Mouse (Mus musculus): ENCODE data around the gene Mis18a. TPM values are rescaled to one million over a fixed set of nuclear protein-coding genes. Genes with fewer than 3 reads are reported as not detected.

Mis18a gene
- polyA plus RNA-seq, 1 experiment from 2014 or later, result 27.2 TPM

DNA sequence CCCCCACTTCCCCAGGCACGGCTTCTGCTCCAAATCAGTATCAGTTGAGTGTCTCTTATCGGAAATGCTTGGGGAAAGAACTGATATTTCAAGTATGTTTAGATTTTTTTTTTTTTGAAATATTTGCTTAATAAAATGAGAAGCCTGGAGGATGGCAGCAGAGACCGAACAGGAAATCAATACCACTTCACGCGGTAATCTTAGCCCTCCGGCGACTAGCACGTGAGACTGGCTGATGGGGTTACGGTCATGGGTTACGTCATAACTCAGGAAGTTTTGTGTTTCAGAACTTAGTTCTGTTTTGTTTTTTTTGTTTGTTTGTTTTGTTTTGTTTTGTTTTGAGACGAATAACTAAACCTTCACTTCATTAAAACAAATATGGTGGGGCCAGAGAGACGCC is 16.9 kb downstream of the Mis18a start:
- no peak overlapping the region for H3K4me3 ChIP-seq (ENCODE audit: low read depth, low read length)
- peak overlapping the region; percentile 21 for H3K4me2 ChIP-seq (replicated peaks; ENCODE audit: low read depth)
- H3K27me3 ChIP-seq (ENCODE audit: control insufficient read depth, insufficient read depth, low read length), result no peaks in the 10 kb centered on the region
- 0 out of 2 replicates have a peak, but pooled peaks cover 3% of the 10 kb centered on the region for H3K4me1 ChIP-seq (replicated peaks; ENCODE audit: control insufficient read depth, insufficient read depth)
- WGBS, result 52% methylated on average over 12 of the region's 12 CpGs
- ATAC-seq (ENCODE audit: low FRiP score, low TSS enrichment) (no peak), DNase-seq (ENCODE audit: low spot score) (no peak)
- no peaks in the 10 kb centered on the region for H3K9me3 ChIP-seq (ENCODE audit: control insufficient read depth, low read length)
- no peak overlapping the region for H3K9ac ChIP-seq (ENCODE audit: low read length)
- no peak overlapping the region for H3K27ac ChIP-seq (replicated peaks)
- no peaks in the 10 kb centered on the region for H3K36me3 ChIP-seq (ENCODE audit: control insufficient read depth, insufficient read depth, low read length)
- TF ChIP-seq CTCF (IDR thresholded peaks at IDR 0.05; ENCODE audit: low read depth), result no peak

DNA sequence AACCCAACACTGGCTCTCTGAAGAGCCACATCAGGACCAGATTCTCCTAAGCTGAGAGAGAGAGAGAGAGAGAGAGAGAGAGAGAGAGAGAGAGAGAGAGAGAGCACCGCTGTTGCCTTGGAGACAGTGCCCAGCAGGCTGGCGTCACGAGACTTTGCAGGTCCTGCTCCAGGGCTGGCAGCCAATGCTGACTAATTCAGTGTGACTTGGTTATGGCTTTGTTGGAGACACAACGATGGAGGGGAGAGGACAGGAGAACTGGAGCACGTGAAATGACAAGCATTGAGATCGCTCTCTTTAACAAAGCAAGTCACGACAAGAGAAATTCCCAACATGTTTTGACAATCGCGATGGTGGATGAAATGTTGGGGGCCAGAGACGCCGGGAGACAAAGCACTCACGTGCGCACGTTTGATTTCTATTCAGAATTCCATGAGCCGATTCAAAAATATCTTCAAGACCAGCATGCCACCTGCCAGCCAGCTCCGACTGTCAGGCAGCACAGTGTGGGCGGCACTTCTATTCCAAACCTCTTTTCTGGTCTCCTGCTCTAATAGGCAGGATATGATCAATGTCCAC is 17.4 kb downstream of the Mis18a start:
- WGBS, result 24% methylated on average over 17 of the region's 17 CpGs
- Histone ChIP-seq H3K27ac (replicated peaks) (no peak overlapping the region), H3K36me3 (ENCODE audit: control insufficient read depth, insufficient read depth, low read length) (no peaks in the 10 kb centered on the region), H3K4me2 (replicated peaks; ENCODE audit: low read depth) (peak overlapping the region; percentile 21), H3K4me3 (ENCODE audit: low read depth, low read length) (no peak overlapping the region), H3K27me3 (ENCODE audit: control insufficient read depth, insufficient read depth, low read length) (no peaks in the 10 kb centered on the region), H3K9me3 (ENCODE audit: control insufficient read depth, low read length) (no peaks in the 10 kb centered on the region), H3K4me1 (replicated peaks; ENCODE audit: control insufficient read depth, insufficient read depth) (0 out of 2 replicates have a peak, but pooled peaks cover 3% of the 10 kb centered on the region), H3K9ac (ENCODE audit: low read length) (no peak overlapping the region)
- peak; percentile 39 for DNase-seq (ENCODE audit: low spot score)
- no peak for TF ChIP-seq EP300 (optimal IDR thresholded peaks at IDR 0.05)
- 0 out of 2 replicates have a peak, but pooled peaks have one; percentile 1 for TF ChIP-seq CTCF (IDR thresholded peaks at IDR 0.05; ENCODE audit: low read depth)
- no peak; the same call in 1 of the 2 replicates for ATAC-seq (ENCODE audit: low FRiP score, low TSS enrichment)

- H3K36me3 ChIP-seq (ENCODE audit: control insufficient read depth, insufficient read depth, low read length), result no peaks in the 10 kb centered on the region
- 0 out of 2 replicates have a peak, but pooled peaks cover 3% of the 10 kb centered on the region for H3K4me1 ChIP-seq (replicated peaks; ENCODE audit: control insufficient read depth, insufficient read depth)
- H3K4me2 ChIP-seq (replicated peaks; ENCODE audit: low read depth), result no peak overlapping the region
- no peaks in the 10 kb centered on the region for H3K27me3 ChIP-seq (ENCODE audit: control insufficient read depth, insufficient read depth, low read length)
- no peak overlapping the region for H3K4me3 ChIP-seq (ENCODE audit: low read depth, low read length)
- no peak for TF ChIP-seq EP300 (optimal IDR thresholded peaks at IDR 0.05)
- TF ChIP-seq CTCF (IDR thresholded peaks at IDR 0.05; ENCODE audit: low read depth), result no peak
- no peak overlapping the region for H3K9ac ChIP-seq (ENCODE audit: low read length)
- no peak overlapping the region for H3K27ac ChIP-seq (replicated peaks)
- ATAC-seq (ENCODE audit: low FRiP score, low TSS enrichment) (no peak), DNase-seq (ENCODE audit: low spot score) (no peak)
- no peaks in the 10 kb centered on the region for H3K9me3 ChIP-seq (ENCODE audit: control insufficient read depth, low read length)
- 21% methylated on average over 3 of the region's 3 CpGs for WGBS
Observed at GRCm38 (mm10) chr16:90706279-90706678, 20.9 kb downstream of the Mis18a start.

GRCm38 (mm10) chr16:90704161-90704825 is 22.9 kb downstream of the Mis18a start:
- WGBS, result 64% methylated on average over 13 of the region's 13 CpGs
- H3K9me3 ChIP-seq (ENCODE audit: control insufficient read depth, low read length), result no peaks in the 10 kb centered on the region
- H3K4me3 ChIP-seq (ENCODE audit: low read depth, low read length), result no peak overlapping the region
- peak; percentile 35; the same call in 1 of the 2 replicates for ATAC-seq (ENCODE audit: low FRiP score, low TSS enrichment)
- no peaks in the 10 kb centered on the region for H3K4me1 ChIP-seq (replicated peaks; ENCODE audit: control insufficient read depth, insufficient read depth)
- no peak overlapping the region for H3K9ac ChIP-seq (ENCODE audit: low read length)
- H3K27ac ChIP-seq (replicated peaks), result no peak overlapping the region
- DNase-seq (ENCODE audit: low spot score), result no peak
- no peaks in the 10 kb centered on the region for H3K27me3 ChIP-seq (ENCODE audit: control insufficient read depth, insufficient read depth, low read length)
- no peak for TF ChIP-seq EP300 (optimal IDR thresholded peaks at IDR 0.05)
- TF ChIP-seq CTCF (IDR thresholded peaks at IDR 0.05; ENCODE audit: low read depth), result no peak
- no peaks in the 10 kb centered on the region for H3K36me3 ChIP-seq (ENCODE audit: control insufficient read depth, insufficient read depth, low read length)
- no peak overlapping the region for H3K4me2 ChIP-seq (replicated peaks; ENCODE audit: low read depth)

- Histone ChIP-seq H3K27ac (replicated peaks) (no peak overlapping the region), H3K36me3 (ENCODE audit: control insufficient read depth, insufficient read depth, low read length) (no peaks in the 10 kb centered on the region), H3K4me2 (replicated peaks; ENCODE audit: low read depth) (no peak overlapping the region), H3K9me3 (ENCODE audit: control insufficient read depth, low read length) (no peaks in the 10 kb centered on the region), H3K9ac (ENCODE audit: low read length) (no peak overlapping the region), H3K4me1 (replicated peaks; ENCODE audit: control insufficient read depth, insufficient read depth) (no peaks in the 10 kb centered on the region), H3K27me3 (ENCODE audit: control insufficient read depth, insufficient read depth, low read length) (no peaks in the 10 kb centered on the region), H3K4me3 (ENCODE audit: low read depth, low read length) (no peak overlapping the region)
- ATAC-seq (ENCODE audit: low FRiP score, low TSS enrichment), result no peak
- DNase-seq (ENCODE audit: low spot score), result no peak
- TF ChIP-seq EP300 (optimal IDR thresholded peaks at IDR 0.05), result no peak
- no peak for TF ChIP-seq CTCF (IDR thresholded peaks at IDR 0.05; ENCODE audit: low read depth)
- WGBS, result 3% methylated on average over 1 of the region's 1 CpGs
Observed at GRCm38 (mm10) chr16:90703646-90704045, 23.6 kb downstream of the Mis18a start.

DNA sequence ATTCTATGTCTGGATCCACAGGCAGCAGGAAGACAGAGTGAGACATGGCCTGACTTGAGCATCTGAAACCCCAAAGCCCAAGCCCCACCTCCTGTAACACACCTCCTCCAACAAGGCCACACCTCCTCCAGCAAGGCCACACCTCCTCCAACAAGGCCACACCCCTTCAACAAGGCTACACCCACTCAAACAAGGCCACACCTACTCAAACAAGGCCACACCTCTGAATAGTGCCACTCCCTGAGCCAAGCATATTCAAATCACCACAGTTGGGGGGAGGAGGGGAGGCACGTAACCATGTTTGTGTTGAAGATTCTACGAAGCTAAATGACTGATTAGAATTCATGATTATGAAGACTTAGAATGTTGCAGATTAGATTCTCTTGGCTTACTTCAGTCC is 25.7 kb downstream of the Mis18a start:
- Histone ChIP-seq H3K27ac (replicated peaks) (no peak overlapping the region), H3K4me2 (replicated peaks; ENCODE audit: low read depth) (no peak overlapping the region), H3K4me3 (ENCODE audit: low read depth, low read length) (no peak overlapping the region), H3K9ac (ENCODE audit: low read length) (no peak overlapping the region), H3K9me3 (ENCODE audit: control insufficient read depth, low read length) (no peaks in the 10 kb centered on the region), H3K4me1 (replicated peaks; ENCODE audit: control insufficient read depth, insufficient read depth) (no peaks in the 10 kb centered on the region), H3K27me3 (ENCODE audit: control insufficient read depth, insufficient read depth, low read length) (no peaks in the 10 kb centered on the region), H3K36me3 (ENCODE audit: control insufficient read depth, insufficient read depth, low read length) (no peaks in the 10 kb centered on the region)
- DNase-seq (ENCODE audit: low spot score) (no peak), ATAC-seq (ENCODE audit: low FRiP score, low TSS enrichment) (no peak)
- 88% methylated on average over 2 of the region's 2 CpGs for WGBS
- TF ChIP-seq EP300 (optimal IDR thresholded peaks at IDR 0.05) (no peak), CTCF (IDR thresholded peaks at IDR 0.05; ENCODE audit: low read depth) (no peak)

Data from stomach, postnatal 0 days (tissue).